Mouse (Mus musculus) gastrocnemius, postnatal 25 days (tissue): Measurements from ENCODE around the gene Mief2. TPM values are rescaled to one million over a fixed set of nuclear protein-coding genes. Genes with fewer than 3 reads are reported as not detected.

Source experiments
- DNase-seq: peaks from one replicate; pipeline ENCODE4 v3.0.0; 2022
- microRNA-seq, 2 experiments: library from miRNA; unstranded; fragments of <30 nt; microRNA quantifications; one replicate each; pipeline ENCODE4 v1.2.0; 2021; ENCODE audit warnings: borderline replicate concordance in 2 of 2
- total RNA-seq, 2 experiments: library from RNA; stranded (reverse); gene quantifications; 1 replicate in 1 of 2; 2 replicates in 1 of 2; pipeline ENCODE4 v1.2.3; 2021

The Mief2 gene
- total RNA-seq, 2 experiments from 2014 or later, result 73.9 to 91.2 TPM

GRCm38 (mm10) chr11:60776829-60777740, 48.9 kb downstream of the Mief2 start, which contains the start of the genes Top3a and Smcr8:
TSS of gene Top3a (minus strand) at chr11:60777365.
TSS of gene Smcr8 (plus strand) at chr11:60777524.
- DNase-seq, result peak; percentile 82

- DNase-seq, result no peak
Measured at GRCm38 (mm10) chr11:60777801-60778370, 49.7 kb downstream of the Mief2 start.

- DNase-seq, result peak; percentile 29
Measured at GRCm38 (mm10) chr11:60779673-60780189, 51.5 kb downstream of the Mief2 start.

Small RNAs within 50 kb of the gene (microRNA-seq; reads per million reads assigned to microRNA genes)
- 1.3 to 1.5 reads per million in 2 experiments for gene Mir5100

Other genes starting within 250 kb of the Mief2 start
- gene Alkbh5, start 192.0 kb upstream of the Mief2 start, total RNA-seq, result 10 to 100 TPM; 89.1 to 99.7 TPM
- 1 to 10 TPM; 8.3 to 9.1 TPM for gene Llgl1, start 28.7 kb upstream of the Mief2 start, total RNA-seq
- 10 to 100 TPM; 85.4 to 97.7 TPM for gene Flii, start 1.1 kb upstream of the Mief2 start, total RNA-seq
- gene Top3a, start 49.0 kb downstream of the Mief2 start, total RNA-seq, result 1 to 10 TPM; 3.2 to 3.3 TPM
- 10 to 100 TPM; 13.4 to 15.3 TPM for gene Smcr8, start 49.1 kb downstream of the Mief2 start, total RNA-seq
- gene Shmt1, start 83.3 kb downstream of the Mief2 start, total RNA-seq, result 10 to 100 TPM in 1 of 2 experiments, 1 to 10 TPM in 1; 9.1 to 12.2 TPM
- gene Dhrs7b, start 102.2 kb downstream of the Mief2 start, total RNA-seq, result 10 to 100 TPM; 19.1 to 22.0 TPM
- gene Tmem11, start 150.9 kb downstream of the Mief2 start, total RNA-seq, result 10 to 100 TPM; 34.0 TPM
- gene Natd1, start 186.4 kb downstream of the Mief2 start, total RNA-seq, result 10 to 100 TPM in 1 of 2 experiments, 1 to 10 TPM in 1; 9.5 to 10.3 TPM
- gene Map2k3, start 203.6 kb downstream of the Mief2 start, total RNA-seq, result 100 to 1,000 TPM; 154 to 218 TPM